Mouse (Mus musculus): ENCODE data around the gene Plppr3. TPM values are rescaled to one million over a fixed set of nuclear protein-coding genes. Genes with fewer than 3 reads are reported as not detected.

The Plppr3 gene
- polyA plus RNA-seq (2017; shearing (Covaris generic)): 3.9 TPM

DNA sequence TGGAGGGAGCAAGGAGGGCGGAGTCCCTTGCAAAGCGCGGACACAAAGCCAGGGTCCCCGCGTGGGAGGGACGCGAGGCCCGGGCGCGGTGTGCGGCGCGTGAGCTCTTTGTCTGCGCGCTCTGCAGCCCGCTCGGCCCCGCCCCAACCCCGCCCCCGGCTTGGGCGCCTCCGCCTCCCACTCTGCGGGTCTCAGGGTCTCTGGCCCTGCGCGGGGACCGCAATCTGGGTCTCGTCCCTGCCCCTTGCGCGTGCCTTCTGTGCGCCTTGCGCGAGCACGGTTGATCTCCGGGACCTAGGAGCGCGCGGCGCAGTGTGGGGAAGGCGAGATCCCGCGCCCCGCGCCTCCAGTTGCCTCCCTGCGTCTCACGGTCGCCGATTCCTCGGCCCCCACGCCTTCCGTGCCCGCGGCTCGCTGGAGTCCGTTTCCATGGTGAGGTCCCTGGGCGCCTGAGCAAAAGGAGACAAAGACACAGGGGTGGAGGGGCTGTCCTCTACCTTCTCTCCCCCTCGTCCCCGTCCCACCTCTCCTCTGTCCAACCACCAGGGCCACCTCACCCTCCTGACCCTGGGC lies at the start of gene Plppr3, which contains the start of gene Prtn3:
Gene Plppr3 (minus strand): TSS at position 345 of the 573 bp plus-strand sequence.
Gene Prtn3 (plus strand): TSS at position 187 of the 573 bp plus-strand sequence.

DNA sequence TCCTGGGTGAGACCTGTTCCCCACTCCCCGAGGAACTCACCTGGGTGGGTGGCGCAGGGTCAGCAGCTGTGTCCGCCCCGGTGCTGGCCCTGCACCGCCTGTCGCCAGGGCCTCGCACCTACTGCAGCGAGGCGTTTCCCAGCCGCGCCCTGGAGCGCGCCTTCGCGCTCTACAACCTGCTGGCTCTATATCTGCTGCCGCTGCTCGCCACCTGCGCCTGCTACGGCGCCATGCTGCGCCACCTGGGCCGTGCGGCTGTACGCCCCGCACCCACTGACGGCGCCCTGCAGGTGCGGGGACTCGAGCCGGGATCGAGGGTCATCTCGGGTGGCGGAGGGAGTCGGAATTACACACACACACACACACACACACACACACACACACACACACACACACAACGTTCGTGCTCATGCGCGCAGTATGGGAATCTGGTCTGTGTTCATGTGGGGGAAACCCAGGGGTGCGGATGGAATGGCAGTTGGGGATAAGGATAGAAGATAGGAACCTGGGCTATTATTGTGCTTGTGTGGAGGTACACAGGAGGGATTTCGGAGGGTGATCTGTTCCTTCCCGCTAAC lies 46.6 kb upstream of the Plppr3 start, which contains the start of gene R3hdm4:
Gene R3hdm4 (minus strand): TSS at position 251 of the 578 bp plus-strand sequence.

DNA sequence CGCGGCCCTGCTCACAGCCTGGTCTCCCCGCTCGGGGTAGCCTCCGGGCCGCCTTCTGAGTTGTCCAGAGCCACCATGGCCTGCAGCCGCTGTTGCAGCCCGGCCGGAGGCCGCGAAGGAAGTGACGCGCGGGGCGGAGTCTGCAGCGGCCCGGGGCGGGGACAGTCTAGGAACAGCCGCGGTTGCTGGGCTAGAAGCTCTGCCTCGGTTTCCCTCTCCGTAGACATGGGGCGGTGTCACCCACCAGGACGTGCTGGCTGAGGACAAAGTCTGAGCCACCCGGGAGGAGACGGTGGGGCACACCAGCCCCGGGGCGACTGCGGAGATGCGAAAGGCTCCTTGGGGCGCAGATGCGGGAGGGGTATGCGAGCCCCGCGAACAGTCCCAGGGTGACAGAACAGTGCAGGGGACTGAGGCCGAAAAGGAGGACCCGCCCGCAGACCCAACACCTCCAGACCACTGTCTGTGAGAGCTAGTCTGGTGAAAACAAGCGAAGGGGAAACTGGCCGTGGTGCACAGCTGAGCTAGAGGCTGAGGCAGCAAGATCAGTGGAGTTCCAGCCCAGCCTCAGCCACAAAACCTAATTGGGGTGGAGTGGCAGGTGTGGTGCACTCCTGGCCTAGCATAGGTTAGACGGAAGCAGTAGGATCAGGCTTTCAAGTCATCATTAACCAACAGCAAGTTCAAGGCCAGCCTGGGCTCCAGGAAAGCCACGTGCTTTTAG lies 42.5 kb upstream of the Plppr3 start, which contains the start of gene Kiss1r:
Gene Kiss1r (plus strand): TSS at position 164 of the 724 bp plus-strand sequence.

DNA sequence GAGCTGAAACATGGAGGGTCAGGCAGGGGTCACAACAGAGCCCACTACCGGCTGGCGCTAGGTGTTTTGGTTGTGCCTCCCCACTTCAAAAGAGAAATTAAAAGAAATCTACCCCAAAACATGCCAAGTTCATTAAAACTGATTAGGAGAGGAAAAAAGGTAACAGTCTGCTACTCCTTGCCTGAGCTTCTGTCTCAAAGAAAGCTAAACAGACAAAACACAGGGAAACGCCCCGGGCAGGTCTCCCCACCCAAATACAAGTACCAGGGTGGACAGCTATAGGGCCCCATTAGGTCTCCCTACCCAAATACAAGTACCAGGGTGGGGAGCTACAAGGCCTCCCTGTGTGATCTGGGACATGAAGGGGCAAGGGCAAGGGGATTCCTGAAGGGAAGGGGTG lies 36.1 kb upstream of the Plppr3 start, which contains the start of gene Gm26602:
Gene Gm26602 (plus strand): TSS at position 301 of the 400 bp plus-strand sequence.

DNA sequence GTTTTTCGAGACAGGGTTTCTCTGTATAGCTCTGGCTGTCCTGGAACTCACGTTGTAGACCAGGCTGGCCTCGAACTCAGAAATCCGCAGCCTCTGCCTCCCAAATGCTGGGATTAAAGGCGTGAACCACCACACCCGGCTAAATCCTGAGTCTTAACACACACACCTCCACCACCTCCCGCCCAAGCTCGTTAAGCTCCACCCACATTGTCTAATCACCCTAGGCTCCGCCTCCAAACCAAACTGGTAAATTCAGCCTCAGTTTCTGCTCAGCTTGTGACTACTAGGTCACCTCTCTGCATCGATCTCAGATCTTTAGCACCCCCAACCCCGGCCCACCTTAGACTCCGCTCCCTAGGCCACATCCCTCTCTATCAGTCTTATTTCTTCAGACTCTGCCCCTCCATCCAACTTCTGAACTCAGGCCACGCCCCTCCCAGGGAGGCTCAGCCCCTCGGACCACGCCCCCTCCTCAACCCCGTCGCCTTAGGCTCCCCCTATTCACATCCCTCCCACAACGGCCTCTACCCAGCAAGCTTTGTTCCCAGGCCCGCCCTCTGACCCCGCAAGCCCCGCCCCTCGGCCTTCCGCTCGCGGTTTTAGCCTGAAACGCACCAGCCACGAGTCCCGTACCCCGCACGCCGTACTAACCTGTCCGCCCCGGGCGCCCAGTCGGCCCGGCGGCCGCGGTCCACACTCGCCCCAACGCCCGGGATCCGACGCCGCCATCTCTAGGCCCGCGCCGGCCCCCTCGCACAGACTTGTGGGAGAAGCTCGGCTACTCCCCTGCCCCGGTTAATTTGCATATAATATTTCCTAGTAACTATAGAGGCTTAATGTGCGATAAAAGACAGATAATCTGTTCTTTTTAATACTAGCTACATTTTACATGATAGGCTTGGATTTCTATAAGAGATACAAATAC lies 34.0 kb upstream of the Plppr3 start, which contains the start of gene Med16:
Gene Med16 (minus strand): TSS at position 757 of the 925 bp plus-strand sequence.

DNA sequence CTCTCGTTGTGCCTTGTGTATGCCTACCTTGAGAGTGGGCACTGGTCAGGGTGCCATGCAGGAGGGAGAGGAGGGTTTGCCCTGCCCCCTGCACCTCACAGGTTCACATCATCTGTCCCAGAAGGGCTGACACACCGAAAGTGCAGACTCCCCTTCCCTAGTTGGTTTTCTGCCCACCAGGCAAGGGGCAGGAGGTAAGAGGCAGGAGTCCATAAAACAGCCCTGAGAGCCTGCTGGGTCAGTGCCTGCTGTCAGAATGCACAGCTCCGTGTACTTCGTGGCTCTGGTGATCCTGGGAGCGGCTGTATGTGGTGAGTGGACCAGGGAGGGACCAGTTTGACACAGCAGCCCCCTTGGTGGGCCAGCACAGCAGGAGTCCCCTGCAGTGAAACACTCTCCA lies 16.2 kb upstream of the Plppr3 start, which contains the start of gene Cfd:
Gene Cfd (plus strand): TSS at position 184 of the 400 bp plus-strand sequence.

DNA sequence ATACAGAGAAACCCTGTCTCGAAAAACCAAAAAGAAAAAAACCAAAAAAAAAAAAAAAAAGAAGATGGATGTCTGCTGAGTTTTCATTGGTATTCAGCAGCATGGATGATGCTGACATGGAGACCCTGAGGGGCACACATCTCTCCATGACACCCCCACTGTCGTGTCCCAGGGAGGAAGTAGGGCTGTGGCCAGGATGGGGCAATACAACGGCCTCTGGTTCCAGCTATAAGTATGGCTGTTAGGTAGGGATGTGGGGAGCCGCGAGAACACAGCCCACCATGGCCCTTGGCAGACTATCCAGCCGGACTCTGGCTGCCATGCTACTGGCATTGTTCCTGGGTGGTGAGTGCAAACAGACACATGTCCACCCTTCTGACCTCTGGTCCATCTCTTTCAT lies 11.6 kb upstream of the Plppr3 start, which contains the start of gene Elane:
Gene Elane (plus strand): TSS at position 194 of the 400 bp plus-strand sequence.

DNA sequence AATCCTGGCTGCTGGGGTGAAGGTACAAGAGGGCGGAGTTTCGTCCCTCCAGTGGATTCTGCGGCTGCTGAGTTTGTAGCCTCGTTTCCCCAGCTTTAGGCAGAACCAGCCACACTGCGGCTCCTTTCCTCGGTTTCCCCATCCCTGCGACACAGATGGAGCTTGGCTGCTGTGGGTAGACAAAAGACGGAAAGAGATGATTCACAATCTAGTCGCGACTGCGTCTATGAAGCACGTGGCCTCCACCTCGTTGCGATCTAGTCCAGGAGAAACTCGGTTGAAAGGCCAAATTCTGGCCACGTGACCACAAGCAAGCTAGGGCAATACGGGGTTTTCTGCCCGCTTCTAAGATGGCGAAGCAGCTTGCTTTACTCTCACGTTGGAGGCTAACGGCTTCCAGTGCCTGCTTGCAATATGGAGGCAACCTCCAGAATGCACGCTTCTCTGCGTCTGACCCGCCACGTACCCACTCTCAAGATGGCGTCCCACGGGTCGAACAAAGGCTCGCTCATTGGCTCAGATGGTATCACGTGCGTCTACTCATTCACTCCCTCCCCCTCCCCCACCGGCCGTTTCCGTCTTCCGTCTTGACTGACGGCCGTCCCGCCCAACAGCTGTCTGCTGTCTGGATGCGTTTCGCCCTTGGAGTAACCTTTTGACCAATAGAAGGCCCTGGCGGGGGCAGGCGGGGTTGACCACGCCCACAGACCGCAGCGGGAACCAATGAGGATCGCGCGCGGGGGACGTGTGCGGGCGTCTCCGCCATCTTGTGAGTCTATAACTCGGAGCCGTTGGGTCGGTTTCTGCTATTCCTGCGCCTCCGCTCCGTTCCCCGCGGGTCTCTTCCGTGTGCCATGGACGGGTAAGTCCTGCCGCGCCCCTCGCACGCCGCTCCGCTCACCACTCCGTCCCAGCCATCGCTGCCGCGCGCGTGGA lies 20.3 kb downstream of the Plppr3 start, which contains the start of gene Ptbp1:
Gene Ptbp1 (plus strand): TSS at position 568 of the 936 bp plus-strand sequence.

DNA sequence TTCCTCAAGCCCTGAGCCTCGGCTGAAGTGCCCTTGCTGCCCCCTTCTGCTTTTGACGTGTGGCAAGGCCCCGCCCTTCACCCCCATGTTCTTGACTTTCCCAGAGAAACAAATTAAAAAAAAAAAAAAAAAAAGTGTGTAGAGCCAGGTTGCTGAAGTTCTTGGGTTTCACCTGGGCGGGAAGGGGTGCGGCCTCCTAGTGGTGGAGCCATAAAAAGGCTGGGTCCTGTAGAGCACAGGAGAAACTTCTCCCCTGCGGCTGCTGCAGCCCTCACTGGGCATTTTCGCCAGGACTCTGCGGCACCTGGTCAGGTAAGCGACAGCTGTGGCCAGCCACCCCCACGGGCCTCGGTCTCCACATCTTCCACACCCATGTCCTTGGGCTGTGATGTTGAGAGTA lies 53.7 kb downstream of the Plppr3 start, which contains the start of gene Misp:
Gene Misp (plus strand): TSS at position 208 of the 400 bp plus-strand sequence.

Other genes starting within 250 kb of the Plppr3 start
- not detected for gene Shc2, start 236.7 kb downstream of the Plppr3 start, polyA plus RNA-seq (2017; shearing (Covaris generic))
- not detected for gene Odf3l2, start 228.9 kb downstream of the Plppr3 start, polyA plus RNA-seq (2017; shearing (Covaris generic))
- gene Madcam1, start 210.1 kb downstream of the Plppr3 start, polyA plus RNA-seq (2017; shearing (Covaris generic)): not detected
- 46.7 TPM for gene Tpgs1, start 205.3 kb downstream of the Plppr3 start, polyA plus RNA-seq (2017; shearing (Covaris generic))
- gene Cdc34, start 192.4 kb downstream of the Plppr3 start, polyA plus RNA-seq (2017; shearing (Covaris generic)): 14.7 TPM
- gene Gzmm, start 185.6 kb downstream of the Plppr3 start, polyA plus RNA-seq (2017; shearing (Covaris generic)): 0.71 TPM
- 281 TPM for gene Bsg, start 170.1 kb downstream of the Plppr3 start, polyA plus RNA-seq (2017; shearing (Covaris generic))
- not detected for gene Hcn2, start 158.0 kb downstream of the Plppr3 start, polyA plus RNA-seq (2017; shearing (Covaris generic))
- gene Polrmt, start 128.1 kb downstream of the Plppr3 start, polyA plus RNA-seq (2017; shearing (Covaris generic)): 46.0 TPM
- gene Fgf22, start 119.6 kb downstream of the Plppr3 start, polyA plus RNA-seq (2017; shearing (Covaris generic)): not detected
- gene Rnf126, start 107.7 kb downstream of the Plppr3 start, polyA plus RNA-seq (2017; shearing (Covaris generic)): 5.1 TPM
- gene Fstl3, start 97.4 kb downstream of the Plppr3 start, polyA plus RNA-seq (2017; shearing (Covaris generic)): 0.68 TPM
- not detected for gene Prss57, start 83.7 kb downstream of the Plppr3 start, polyA plus RNA-seq (2017; shearing (Covaris generic))
- gene Palm, start 81.1 kb downstream of the Plppr3 start, polyA plus RNA-seq (2017; shearing (Covaris generic)): 0.38 TPM
- not detected for gene Misp, start 53.6 kb downstream of the Plppr3 start, polyA plus RNA-seq (2017; shearing (Covaris generic))
- gene Ptbp1, start 20.2 kb downstream of the Plppr3 start, polyA plus RNA-seq (2017; shearing (Covaris generic)): 322 TPM
- not detected for gene Prtn3, start 158 bp downstream of the Plppr3 start, polyA plus RNA-seq (2017; shearing (Covaris generic))
- gene Elane, start 11.6 kb upstream of the Plppr3 start, polyA plus RNA-seq (2017; shearing (Covaris generic)): not detected
- not detected for gene Cfd, start 16.2 kb upstream of the Plppr3 start, polyA plus RNA-seq (2017; shearing (Covaris generic))
- gene Med16, start 34.3 kb upstream of the Plppr3 start, polyA plus RNA-seq (2017; shearing (Covaris generic)): 20.7 TPM
- gene Gm26602, start 36.2 kb upstream of the Plppr3 start, polyA plus RNA-seq (2017; shearing (Covaris generic)): 15.2 TPM
- gene Kiss1r, start 42.3 kb upstream of the Plppr3 start, polyA plus RNA-seq (2017; shearing (Covaris generic)): 0.28 TPM
- gene R3hdm4, start 46.6 kb upstream of the Plppr3 start, polyA plus RNA-seq (2017; shearing (Covaris generic)): 208 TPM
- gene Arid3a, start 52.4 kb upstream of the Plppr3 start, polyA plus RNA-seq (2017; shearing (Covaris generic)): 12.7 TPM
- 78.4 TPM for gene Wdr18, start 85.5 kb upstream of the Plppr3 start, polyA plus RNA-seq (2017; shearing (Covaris generic))
- not detected for gene Grin3b, start 96.1 kb upstream of the Plppr3 start, polyA plus RNA-seq (2017; shearing (Covaris generic))
- 6.6 TPM for gene Tmem259, start 109.7 kb upstream of the Plppr3 start, polyA plus RNA-seq (2017; shearing (Covaris generic))
- gene Cnn2, start 114.0 kb upstream of the Plppr3 start, polyA plus RNA-seq (2017; shearing (Covaris generic)): 1,121 TPM
- 76.2 TPM for gene Abca7, start 121.9 kb upstream of the Plppr3 start, polyA plus RNA-seq (2017; shearing (Covaris generic))
- gene Arhgap45, start 142.0 kb upstream of the Plppr3 start, polyA plus RNA-seq (2017; shearing (Covaris generic)): 886 TPM
- 193 TPM for gene Polr2e, start 165.2 kb upstream of the Plppr3 start, polyA plus RNA-seq (2017; shearing (Covaris generic))
- 519 TPM for gene Gpx4, start 172.5 kb upstream of the Plppr3 start, polyA plus RNA-seq (2017; shearing (Covaris generic))
- gene Sbno2, start 230.9 kb upstream of the Plppr3 start, polyA plus RNA-seq (2017; shearing (Covaris generic)): 66.2 TPM
- gene Stk11, start 241.2 kb upstream of the Plppr3 start, polyA plus RNA-seq (2017; shearing (Covaris generic)): 13.7 TPM

All from activated CD4-positive, CD25-positive, alpha-beta regulatory T cell, adult 9 weeks (primary cell).